Mouse (Mus musculus): ENCODE measurements around the gene Clgn.

Gene Clgn

GRCm38 (mm10) chr8:83389316-83390005, at the start of gene Clgn:
TSS of gene Clgn (plus strand) at chr8:83389867.
- DNase-seq (ENCODE audit: low spot score): no peak

GRCm38 (mm10) chr8:83342076-83342475, 47.6 kb upstream of the Clgn start:
- DNase-seq (ENCODE audit: low spot score): no peak

DNA sequence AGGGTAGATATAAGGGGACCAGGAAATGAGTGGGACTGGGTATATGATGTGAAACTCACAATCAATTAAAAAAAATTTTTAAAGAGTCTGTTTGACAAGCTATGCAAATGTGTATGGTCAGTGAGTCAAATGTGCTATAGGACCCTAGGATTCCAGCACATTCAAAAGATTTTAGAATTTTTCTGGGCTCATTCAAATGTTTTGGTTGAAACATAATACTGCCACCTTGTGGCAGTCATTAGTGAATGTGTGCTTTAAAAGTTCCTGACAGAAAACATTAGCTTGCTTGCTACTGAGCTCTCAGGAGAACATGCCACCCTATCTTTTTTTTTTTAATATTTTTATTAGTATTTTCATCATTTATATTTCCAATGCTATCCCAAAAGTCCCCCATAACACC, 47.0 kb upstream of the Clgn start:
- no peak for DNase-seq (ENCODE audit: low spot score)

GRCm38 (mm10) chr8:83348263-83348662, 41.4 kb upstream of the Clgn start, which contains the start of gene Mgat4d:
TSS of gene Mgat4d (plus strand) at chr8:83348471.
- DNase-seq (ENCODE audit: low spot score): no peak

GRCm38 (mm10) chr8:83351315-83351714, 38.4 kb upstream of the Clgn start:
- no peak for DNase-seq (ENCODE audit: low spot score)

- no peak for DNase-seq (ENCODE audit: low spot score)
Observed at GRCm38 (mm10) chr8:83363156-83363769, 26.4 kb upstream of the Clgn start.

DNA sequence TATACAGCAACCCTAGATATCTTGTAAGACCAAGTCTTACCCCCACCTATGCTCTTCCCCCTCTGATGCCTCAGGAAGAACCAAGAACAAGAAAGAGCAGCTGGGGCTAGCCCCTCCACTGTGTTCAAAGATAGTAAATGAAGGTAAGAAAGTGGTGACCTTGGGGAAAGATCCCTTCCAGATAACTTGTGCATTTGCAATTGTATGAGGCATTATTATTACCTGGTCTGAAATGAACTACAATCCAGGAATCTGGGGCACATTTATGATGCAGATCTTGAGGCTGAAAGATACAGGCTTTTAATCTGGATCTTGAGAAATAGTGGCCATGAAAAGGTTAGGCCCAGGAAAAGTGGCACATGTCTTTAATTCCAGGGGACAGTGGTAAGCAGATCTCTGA, 12.4 kb upstream of the Clgn start:
- no peak for DNase-seq (ENCODE audit: low spot score)

DNA sequence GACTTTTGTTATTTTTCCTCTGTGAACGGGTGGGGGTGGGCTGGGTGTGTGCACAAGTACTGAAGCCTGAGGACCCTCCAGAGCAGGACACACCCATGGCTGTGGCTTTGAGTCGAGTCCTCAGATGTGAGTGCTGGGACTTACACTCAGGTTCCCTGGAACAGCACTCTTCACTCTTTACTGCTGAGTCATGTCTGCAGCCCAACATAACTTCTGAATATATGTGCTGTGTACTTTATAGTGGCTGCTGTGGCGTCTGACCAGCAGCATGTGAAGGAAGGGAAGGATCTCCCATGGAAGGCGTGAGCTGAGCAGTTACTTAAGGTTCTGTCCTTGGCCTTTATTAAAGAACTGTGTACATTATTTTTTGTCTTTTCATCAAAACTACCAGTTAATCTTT, 9.5 kb upstream of the Clgn start:
- DNase-seq (ENCODE audit: low spot score): no peak

GRCm38 (mm10) chr8:83381016-83381415, 8.7 kb upstream of the Clgn start:
- no peak for DNase-seq (ENCODE audit: low spot score)

- DNase-seq (ENCODE audit: low spot score): no peak
Observed at GRCm38 (mm10) chr8:83382850-83383249, 6.8 kb upstream of the Clgn start.

DNA sequence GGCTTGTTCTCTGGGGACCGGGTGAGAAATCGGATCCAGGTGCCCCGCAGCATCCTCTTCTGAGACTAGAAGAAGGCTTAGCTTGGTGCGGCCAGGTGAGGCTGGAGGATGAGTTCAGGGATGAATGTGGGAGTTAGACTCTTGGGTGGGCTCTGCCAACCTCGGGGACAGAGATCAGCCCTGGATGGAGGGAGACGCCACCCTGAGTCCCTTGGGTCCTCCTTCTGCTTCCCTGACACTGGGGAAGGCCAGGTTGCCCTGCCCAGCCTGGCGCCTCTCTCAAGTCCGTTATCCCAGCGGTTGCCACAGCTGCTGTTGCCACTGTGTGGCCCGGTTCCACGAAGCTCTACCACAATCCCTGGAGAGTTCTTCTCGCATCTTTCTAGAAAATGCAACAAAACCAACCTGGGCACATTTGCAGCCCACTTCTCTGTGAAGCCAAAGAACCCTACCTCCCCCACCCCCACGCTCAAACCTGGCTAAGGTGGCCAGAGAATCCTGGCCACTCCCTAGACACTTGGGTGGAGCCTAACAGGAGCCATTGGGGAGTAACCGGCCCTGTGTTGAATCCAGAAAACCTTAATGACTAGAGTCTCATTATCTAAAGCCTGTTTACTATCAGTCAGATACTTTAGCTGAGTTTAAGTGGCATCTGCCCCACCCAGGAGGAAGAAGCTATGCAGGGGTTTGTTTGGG, 487 bp downstream of the Clgn start:
- no peak for DNase-seq (ENCODE audit: low spot score)

- no peak for DNase-seq (ENCODE audit: low spot score)
Observed at GRCm38 (mm10) chr8:83392521-83392920, 2.9 kb downstream of the Clgn start.

DNA sequence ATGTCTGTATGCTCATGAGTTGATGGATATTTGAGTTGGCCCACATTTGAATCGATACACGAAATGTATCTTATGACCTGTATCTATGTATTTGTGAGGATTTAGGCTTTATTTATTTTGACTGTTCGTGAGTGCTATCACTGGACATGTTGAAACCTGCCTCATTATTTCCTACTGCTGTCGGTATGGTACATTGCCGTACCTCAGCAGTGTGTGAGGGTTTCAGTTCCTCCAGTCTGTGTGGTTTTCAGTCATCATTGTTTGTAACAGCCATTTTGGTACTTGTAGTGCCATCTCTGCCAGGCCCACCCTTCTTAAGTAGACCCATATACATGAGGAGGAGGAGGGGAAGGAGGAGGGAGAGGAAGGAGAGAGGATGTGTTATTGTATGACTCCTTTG, 4.7 kb downstream of the Clgn start:
- no peak for DNase-seq (ENCODE audit: low spot score)

- no peak for DNase-seq (ENCODE audit: low spot score)
Observed at GRCm38 (mm10) chr8:83396680-83397079, 7.0 kb downstream of the Clgn start.

- DNase-seq (ENCODE audit: low spot score): no peak
Observed at GRCm38 (mm10) chr8:83397726-83398125, 8.1 kb downstream of the Clgn start.

DNA sequence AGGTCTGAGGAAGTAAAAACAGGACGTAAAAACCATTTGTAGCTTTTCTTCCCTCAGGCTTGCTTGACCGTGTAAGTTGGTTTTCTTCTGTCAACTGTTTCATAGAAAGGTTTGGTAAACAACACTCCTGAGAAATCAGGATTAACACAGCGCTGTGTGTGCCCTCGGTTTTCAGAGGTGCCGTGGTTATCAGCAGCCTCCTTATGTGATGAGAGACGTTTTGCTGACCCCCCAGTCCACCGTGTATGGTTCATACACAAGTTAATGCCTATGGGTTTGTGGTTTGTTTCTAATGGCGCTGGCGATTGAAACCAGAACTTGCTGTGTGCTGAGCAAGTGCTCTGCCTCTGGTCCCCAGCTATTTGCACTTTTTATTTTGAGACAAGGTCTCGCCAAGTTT, 15.9 kb downstream of the Clgn start:
- no peak for DNase-seq (ENCODE audit: low spot score)

GRCm38 (mm10) chr8:83406836-83407235, 17.2 kb downstream of the Clgn start:
- DNase-seq (ENCODE audit: low spot score): no peak

DNA sequence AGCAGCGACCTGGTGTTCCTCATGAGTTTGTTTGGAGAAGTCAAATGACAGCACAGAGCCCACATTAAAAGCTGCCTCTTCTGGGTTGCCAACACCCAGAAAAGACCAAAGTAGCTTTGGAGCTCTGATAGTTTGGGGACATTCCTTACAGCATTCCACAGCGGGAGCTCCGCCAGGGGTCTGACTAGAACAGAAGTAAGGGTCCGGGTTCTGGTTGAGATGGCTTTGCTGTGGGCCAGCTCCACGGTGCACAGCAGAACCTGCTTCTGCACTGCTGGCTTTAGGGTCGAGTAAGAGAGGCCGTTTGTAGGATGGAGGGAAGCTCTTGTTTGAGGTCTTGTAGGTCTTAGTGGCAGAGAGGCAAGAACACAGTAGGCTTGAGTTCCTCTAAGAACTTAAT, 18.8 kb downstream of the Clgn start:
- DNase-seq (ENCODE audit: low spot score): no peak

- DNase-seq (ENCODE audit: low spot score): no peak
Observed at GRCm38 (mm10) chr8:83416878-83417277, 27.2 kb downstream of the Clgn start.

GRCm38 (mm10) chr8:83417970-83418369, 28.3 kb downstream of the Clgn start:
- no peak for DNase-seq (ENCODE audit: low spot score)

DNA sequence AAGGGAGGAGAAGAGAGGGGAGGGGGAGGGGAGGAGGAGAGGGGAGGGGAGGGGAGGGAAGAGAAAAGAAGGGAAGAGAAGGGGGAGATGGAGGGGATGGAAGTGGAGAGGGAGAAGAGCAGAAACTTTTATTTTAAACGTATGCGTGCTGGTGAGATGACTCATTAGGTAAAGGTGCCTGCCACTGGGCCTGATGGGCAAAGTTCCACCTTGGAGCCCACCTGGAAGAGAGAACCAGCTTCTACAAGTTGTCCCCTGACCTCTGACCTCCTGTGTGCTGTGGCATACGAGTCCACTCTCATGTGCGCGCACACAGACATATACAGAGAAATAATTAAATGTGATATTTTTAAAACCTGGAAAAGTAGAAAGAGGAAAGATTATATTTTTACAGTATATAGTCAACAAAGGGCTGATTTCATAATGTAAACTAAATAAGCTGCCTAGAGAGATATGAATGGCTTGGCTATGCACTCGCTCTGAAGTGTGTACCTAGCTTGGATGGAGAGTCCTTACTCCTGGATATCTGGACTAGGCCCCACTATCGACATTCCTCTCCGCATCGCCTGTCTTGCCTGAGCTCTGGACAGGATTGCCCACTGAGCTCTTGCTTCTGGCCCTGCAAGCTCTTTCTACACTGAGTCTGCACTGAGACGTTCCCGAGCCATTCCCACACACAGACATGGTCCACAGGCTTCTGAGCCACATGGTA, 29.3 kb downstream of the Clgn start:
- no peak for DNase-seq (ENCODE audit: low spot score)

DNA sequence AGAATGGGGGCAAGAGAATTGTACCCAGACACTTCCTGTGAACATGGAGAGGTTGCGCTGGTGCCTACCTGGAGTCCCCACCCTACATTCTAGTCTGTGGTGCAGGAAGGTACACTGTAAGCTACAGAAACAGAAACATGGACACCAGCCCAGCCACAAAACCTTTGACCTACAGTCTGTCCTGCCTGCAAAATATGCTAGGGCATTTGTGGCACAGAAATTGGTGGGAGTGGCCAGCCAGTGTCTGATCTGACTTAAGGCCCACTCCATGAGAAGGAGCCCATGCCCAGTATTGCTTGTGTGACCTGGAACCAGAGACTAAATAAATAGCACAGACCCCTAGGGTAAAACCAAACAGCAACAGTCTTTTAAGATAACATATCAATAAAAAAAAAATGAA, 31.7 kb downstream of the Clgn start:
- no peak for DNase-seq (ENCODE audit: low spot score)

Data from spleen, adult 12 weeks (tissue).